Mouse (Mus musculus) MEL (cell line): ENCODE measurements around the gene Olfr1444.

Source experiments
- CTCF ChIP-seq, 3 experiments: IDR thresholded peaks in 2 of 3; conservative IDR thresholded peaks in 1 of 3; 2 replicates each; pipeline ENCODE4 v1.5.1; 2011 to 2012; ENCODE audit warnings: low read length in 3 of 3, low read depth in 2 of 3, mild to moderate bottlenecking in 2 of 3, improper control_type of control experiment in 1 of 3, inconsistent platforms in 1 of 3, mixed read lengths in 1 of 3, moderate library complexity in 1 of 3; ENCODE audit not compliant: control insufficient read depth in 1 of 3, insufficient read depth in 1 of 3, poor library complexity in 1 of 3, severe bottlenecking in 1 of 3
- EP300 ChIP-seq, 2 experiments: IDR thresholded peaks; 2 replicates each; pipeline ENCODE4 v1.6.1; 2011; ENCODE audit warnings: improper control_type of control experiment in 2 of 2, low read length in 2 of 2, low read depth in 1 of 2, mild to moderate bottlenecking in 1 of 2
- GABPA ChIP-seq: IDR thresholded peaks from 2 replicates; pipeline ENCODE4 v1.6.1; 2012; ENCODE audit warnings: low read depth, mild to moderate bottlenecking, inconsistent platforms, low read length, improper control_type of control experiment, moderate library complexity
- JUND ChIP-seq: IDR thresholded peaks from 2 replicates; pipeline ENCODE4 v1.6.1; 2011; ENCODE audit warnings: low read depth, mild to moderate bottlenecking, improper control_type of control experiment, low read length
- MAX ChIP-seq: IDR thresholded peaks from 2 replicates; pipeline ENCODE4 v1.6.1; 2011; ENCODE audit warnings: low read length, improper control_type of control experiment
- MEF2A ChIP-seq: IDR thresholded peaks from 2 replicates; pipeline ENCODE4 v1.6.1; 2014; ENCODE audit warnings: low read depth, mild to moderate bottlenecking, inconsistent platforms, low read length, improper control_type of control experiment; ENCODE audit not compliant: poor library complexity, insufficient replicate concordance, severe bottlenecking; ENCODE audit errors: extremely low read depth
- MXI1 ChIP-seq: IDR thresholded peaks from 2 replicates; pipeline ENCODE4 v1.6.1; 2011; ENCODE audit warnings: mild to moderate bottlenecking, low read depth, low read length, improper control_type of control experiment
- POLR2A ChIP-seq, 2 experiments: IDR thresholded peaks; 2 replicates each; pipeline ENCODE4 v1.6.1; 2011 to 2012; ENCODE audit warnings: low read length in 2 of 2, mild to moderate bottlenecking in 2 of 2, control low read depth in 1 of 2, improper control_type of control experiment in 1 of 2, low read depth in 1 of 2, moderate library complexity in 1 of 2; ENCODE audit not compliant: control insufficient read depth in 1 of 2, insufficient read depth in 1 of 2, poor library complexity in 1 of 2
- SIN3A ChIP-seq: IDR thresholded peaks from 2 replicates; pipeline ENCODE4 v1.6.1; 2012; ENCODE audit warnings: low read length, improper control_type of control experiment, inconsistent platforms
- ZNF384 ChIP-seq: IDR thresholded peaks from 2 replicates; pipeline ENCODE4 v1.6.1; 2012; ENCODE audit warnings: low read depth, mild to moderate bottlenecking, inconsistent platforms, low read length, improper control_type of control experiment

GRCm38 (mm10) chr19:12833625-12834024 is 23.5 kb upstream of the Olfr1444 start:
- peak; percentile 99 for TF ChIP-seq JUND
- TF ChIP-seq MEF2A = peak; percentile 82; the same call in 1 of the 2 replicates
- no peak for TF ChIP-seq GABPA
- TF ChIP-seq ZNF384 = 0 out of 2 replicates have a peak, but pooled peaks have one; percentile 54
- TF ChIP-seq CTCF (IDR thresholded peaks at IDR 0.05 in 2 of 3, conservative IDR thresholded peaks at IDR 0.05 in 1 of 3; ENCODE audit: control insufficient read depth in 1 of 3, insufficient read depth in 1 of 3, low read depth in 2 of 3, low read length in 3 of 3, poor library complexity in 1 of 3, severe bottlenecking in 1 of 3) = no peak
- peak; percentile 99 to 100 for TF ChIP-seq EP300 (IDR thresholded peaks at IDR 0.05; ENCODE audit: low read depth in 1 of 2, low read length in 2 of 2)
- peak; percentile 98 for TF ChIP-seq SIN3A
- TF ChIP-seq MAX = peak; percentile 92
- TF ChIP-seq POLR2A (IDR thresholded peaks at IDR 0.05; ENCODE audit: control insufficient read depth in 1 of 2, insufficient read depth in 1 of 2, low read depth in 1 of 2, low read length in 2 of 2, poor library complexity in 1 of 2) = no peak
- peak; percentile 94 for TF ChIP-seq MXI1
